Mouse (Mus musculus) embryonic facial prominence, embryonic 14.5 days (tissue): ENCODE measurements around the gene Gmfg. TPM values are rescaled to one million over a fixed set of nuclear protein-coding genes. Genes with fewer than 3 reads are reported as not detected.
A peak's percentile ranks its signal among the peaks of the same experiment; 100 is the strongest.

Source experiments
- ATAC-seq: fragments of 200-750 bp; cut with Nextera tagmentation; 2 replicates; pipeline ENCODE4 v1.8.0; 2017; ENCODE audit warnings: low read depth, moderate number of reproducible peaks, moderate TSS enrichment
- DNase-seq: peaks from one replicate; pipeline ENCODE4 v3.0.0-alpha.2; 2015; ENCODE audit warnings: low spot score
- H3K27ac ChIP-seq: fragments of 300-500 bp; sonication (generic); replicated peaks from 2 replicates; pipeline ENCODE4 v1.5.1; 2014; ENCODE audit warnings: low read depth, mild to moderate bottlenecking, low read length, moderate library complexity
- H3K27me3 ChIP-seq: fragments of 300-500 bp; sonication (generic); replicated peaks from 2 replicates; pipeline ENCODE4 v1.6.1; 2014; ENCODE audit warnings: low read length; ENCODE audit not compliant: control insufficient read depth, insufficient read depth
- H3K36me3 ChIP-seq: fragments of 300-500 bp; sonication (generic); 2 replicates; pipeline ENCODE4 v1.6.1; 2014; ENCODE audit warnings: low read length, mixed read lengths; ENCODE audit not compliant: control insufficient read depth, insufficient read depth
- H3K4me1 ChIP-seq: fragments of 300-500 bp; sonication (generic); 2 replicates; pipeline ENCODE4 v1.6.1; 2014; ENCODE audit warnings: antibody characterized with exemption, low read length; ENCODE audit not compliant: control insufficient read depth, insufficient read depth
- H3K4me2 ChIP-seq: fragments of 300-500 bp; sonication (generic); 2 replicates; pipeline ENCODE4 v1.6.1; 2014; ENCODE audit warnings: low read depth, mild to moderate bottlenecking, low read length, moderate library complexity, mixed read lengths
- H3K4me3 ChIP-seq: fragments of 300-500 bp; sonication (generic); 2 replicates; pipeline ENCODE4 v1.5.1; 2014; ENCODE audit warnings: low read depth, mild to moderate bottlenecking, low read length
- H3K9ac ChIP-seq: fragments of 300-500 bp; sonication (generic); 2 replicates; pipeline ENCODE4 v1.6.1; 2014; ENCODE audit warnings: low read depth, mild to moderate bottlenecking, low read length, moderate library complexity, mixed read lengths
- H3K9me3 ChIP-seq: fragments of 300-500 bp; sonication (generic); 2 replicates; pipeline ENCODE4 v1.6.1; 2016; ENCODE audit warnings: low read length; ENCODE audit not compliant: control insufficient read depth
- WGBS: fragments of 180-500 bp; shearing (Covaris S2); extraction: QIAGEN DNeasy Blood & Tissue Kit; methylation state at CpG from one replicate; pipeline ENCODE4 v1.1.7; 2014; 5-methylcytosine and 5-hydroxymethylcytosine counted together
- polyA plus RNA-seq: library from polyadenylated mRNA; unstranded; fragments of >200 nt; fragmentation: Nextera tagmentation; extraction: Ambion mirVana; gene quantifications from 2 replicates; pipeline ENCODE4 v1.2.1, GENCODE M21; 2014

Gene Gmfg
- polyA plus RNA-seq, 1 experiment from 2014 or later: 20.4 TPM

DNA sequence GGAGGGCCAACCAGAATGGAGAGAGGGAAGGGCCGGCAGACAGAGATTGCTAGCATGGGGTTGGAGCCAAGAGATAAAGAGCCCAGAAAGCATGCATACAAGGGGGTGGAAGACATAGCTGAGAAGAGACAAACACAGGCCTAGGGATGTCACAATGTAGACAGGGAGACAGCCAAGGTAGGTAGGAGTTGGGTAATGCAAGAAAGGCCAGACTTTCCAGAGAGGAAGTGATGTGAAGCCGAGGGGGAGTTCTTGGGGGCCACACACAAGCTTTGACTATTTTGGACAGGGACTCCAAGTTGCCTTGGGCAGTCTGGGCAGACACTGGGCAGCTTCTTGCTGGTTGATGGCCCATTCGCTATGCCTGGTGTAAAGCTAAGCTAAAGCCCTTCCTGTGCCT lies 35.3 kb upstream of the Gmfg start:
- H3K4me1 ChIP-seq: no peaks in the 10 kb centered on the region
- H3K36me3 ChIP-seq: peaks cover 98% of the 10 kb centered on the region
- DNase-seq: no peak
- no peak overlapping the region for H3K27ac ChIP-seq
- H3K4me2 ChIP-seq: no peak overlapping the region
- H3K9ac ChIP-seq: no peak overlapping the region
- 78% methylated on average over 3 of the region's 3 CpGs for WGBS
- no peaks in the 10 kb centered on the region for H3K27me3 ChIP-seq
- H3K9me3 ChIP-seq: no peaks in the 10 kb centered on the region
- ATAC-seq: no peak
- no peak overlapping the region for H3K4me3 ChIP-seq

DNA sequence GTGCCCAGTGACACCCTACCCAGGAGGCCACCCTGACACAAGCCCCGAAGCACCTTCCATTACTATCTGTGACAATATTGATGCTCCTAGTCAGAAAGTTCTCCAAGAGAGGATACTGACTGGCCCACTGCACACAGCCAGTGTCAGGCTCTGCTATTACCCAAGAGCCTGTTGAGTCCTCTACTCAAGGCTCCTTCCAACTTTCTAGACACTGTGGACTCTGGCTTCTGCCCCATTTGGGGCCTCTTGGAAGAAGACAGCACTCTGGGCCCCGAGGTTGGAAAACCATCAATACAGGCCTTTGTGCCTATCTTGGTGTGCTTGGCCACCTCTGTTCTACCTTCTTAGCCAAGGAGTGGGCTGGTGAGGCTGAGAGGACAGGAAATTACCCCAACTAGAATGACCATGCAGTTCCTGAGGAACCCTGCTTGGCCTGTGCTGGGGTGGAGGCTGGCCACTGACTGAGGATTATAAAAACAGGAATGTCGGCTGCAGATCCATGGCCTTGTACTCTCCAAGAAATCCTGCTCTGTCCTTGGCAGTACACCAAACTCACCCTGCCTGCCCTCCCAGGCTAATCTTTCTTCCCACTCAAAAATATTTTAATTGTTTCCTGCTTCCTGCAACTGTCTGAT lies 26.3 kb upstream of the Gmfg start:
- Histone ChIP-seq H3K4me1 (no peaks in the 10 kb centered on the region), H3K36me3 (peaks cover 85% of the 10 kb centered on the region), H3K4me3 (no peak overlapping the region), H3K9ac (no peak overlapping the region), H3K9me3 (no peaks in the 10 kb centered on the region), H3K27me3 (no peaks in the 10 kb centered on the region), H3K4me2 (no peak overlapping the region), H3K27ac (no peak overlapping the region)
- ATAC-seq (no peak), DNase-seq (no peak)
- WGBS: 85% methylated on average over 3 of the region's 3 CpGs

DNA sequence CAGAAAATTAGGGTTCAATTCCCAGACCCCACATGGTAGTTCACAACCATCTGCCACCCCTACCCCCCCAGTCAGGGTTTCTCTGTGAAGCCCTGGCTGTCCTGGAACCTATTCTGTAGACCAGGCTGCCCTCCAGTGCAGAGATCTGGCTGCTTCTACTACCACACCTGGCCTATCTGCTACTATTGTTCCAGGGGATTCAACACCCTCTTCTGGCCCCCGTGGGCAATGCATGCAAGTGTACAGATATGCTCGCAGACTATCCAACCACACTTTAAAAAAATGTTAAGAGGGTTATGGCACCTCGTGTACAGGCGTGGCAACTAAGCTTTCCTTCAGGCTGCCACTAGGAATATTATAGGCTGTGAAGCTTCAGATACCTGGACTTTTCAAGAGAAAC lies 24.4 kb upstream of the Gmfg start:
- no peaks in the 10 kb centered on the region for H3K27me3 ChIP-seq
- no peaks in the 10 kb centered on the region for H3K4me1 ChIP-seq
- 87% methylated on average over 4 of the region's 4 CpGs for WGBS
- H3K36me3 ChIP-seq: peaks cover 85% of the 10 kb centered on the region
- H3K4me3 ChIP-seq: no peak overlapping the region
- H3K27ac ChIP-seq: no peak overlapping the region
- no peak overlapping the region for H3K9ac ChIP-seq
- DNase-seq (no peak), ATAC-seq (no peak)
- no peak overlapping the region for H3K4me2 ChIP-seq
- H3K9me3 ChIP-seq: no peaks in the 10 kb centered on the region

DNA sequence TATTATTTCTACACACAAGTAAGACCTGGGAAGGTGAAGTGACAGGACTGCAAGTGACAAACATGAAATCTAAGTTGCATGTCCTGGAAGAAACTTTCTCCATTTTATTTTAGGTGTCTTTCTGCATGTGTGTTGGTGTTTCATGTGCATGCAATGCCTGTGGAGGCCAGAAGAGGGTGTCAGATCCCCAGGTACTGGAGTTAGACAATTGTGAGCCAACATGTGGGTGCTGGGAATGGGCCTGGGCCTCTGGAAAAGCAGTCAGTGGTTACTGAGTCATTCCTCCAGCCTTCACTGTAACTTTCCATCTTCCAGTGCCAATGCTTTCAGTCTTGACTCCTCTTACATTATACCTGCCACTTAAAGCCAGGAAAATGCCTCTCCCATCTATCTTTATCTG lies 19.9 kb upstream of the Gmfg start:
- Histone ChIP-seq H3K27ac (no peak overlapping the region), H3K4me1 (no peaks in the 10 kb centered on the region), H3K4me3 (no peak overlapping the region), H3K27me3 (no peaks in the 10 kb centered on the region), H3K9ac (no peak overlapping the region), H3K9me3 (no peaks in the 10 kb centered on the region), H3K36me3 (peaks cover 95% of the 10 kb centered on the region), H3K4me2 (no peak overlapping the region)
- ATAC-seq (no peak), DNase-seq (no peak)

DNA sequence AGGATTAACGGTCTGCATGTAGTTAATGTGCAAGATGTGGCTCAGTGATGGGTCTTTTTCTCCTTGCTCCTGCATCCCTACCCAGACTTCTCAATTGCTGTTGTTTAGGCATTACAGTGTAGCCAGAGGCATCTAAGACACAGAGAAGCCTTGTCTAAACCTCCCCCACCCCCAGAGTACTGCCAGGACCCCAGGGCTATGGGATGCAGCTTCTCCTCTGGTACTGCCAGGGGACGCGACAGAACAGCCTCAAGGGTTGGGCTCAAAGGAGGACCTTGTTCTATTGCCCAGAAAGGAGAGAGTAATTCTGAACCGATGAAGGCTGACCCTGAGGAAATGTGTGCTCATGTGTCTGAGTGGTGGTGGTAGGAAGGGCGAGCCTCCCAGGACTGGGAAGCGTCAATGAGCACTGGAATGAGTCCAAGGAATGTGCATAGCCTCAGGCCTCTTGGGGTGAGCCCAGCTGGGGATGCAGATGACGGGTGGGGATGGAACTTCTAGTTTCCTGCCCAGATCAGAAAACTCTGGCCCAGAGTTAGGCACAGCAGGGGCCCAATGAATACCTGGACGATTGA lies 19.1 kb upstream of the Gmfg start:
- 59% methylated on average over 8 of the region's 8 CpGs for WGBS
- no peak overlapping the region for H3K4me2 ChIP-seq
- 0 out of 2 replicates have a peak overlapping the region, but pooled peaks have one; percentile 6 for H3K27ac ChIP-seq
- ATAC-seq (peak; percentile 57; the same call in 1 of the 2 replicates), DNase-seq (peak; percentile 56)
- H3K9ac ChIP-seq: no peak overlapping the region
- H3K27me3 ChIP-seq: no peaks in the 10 kb centered on the region
- H3K9me3 ChIP-seq: no peaks in the 10 kb centered on the region
- no peak overlapping the region for H3K4me3 ChIP-seq
- H3K36me3 ChIP-seq: peaks cover 95% of the 10 kb centered on the region
- H3K4me1 ChIP-seq: no peaks in the 10 kb centered on the region

DNA sequence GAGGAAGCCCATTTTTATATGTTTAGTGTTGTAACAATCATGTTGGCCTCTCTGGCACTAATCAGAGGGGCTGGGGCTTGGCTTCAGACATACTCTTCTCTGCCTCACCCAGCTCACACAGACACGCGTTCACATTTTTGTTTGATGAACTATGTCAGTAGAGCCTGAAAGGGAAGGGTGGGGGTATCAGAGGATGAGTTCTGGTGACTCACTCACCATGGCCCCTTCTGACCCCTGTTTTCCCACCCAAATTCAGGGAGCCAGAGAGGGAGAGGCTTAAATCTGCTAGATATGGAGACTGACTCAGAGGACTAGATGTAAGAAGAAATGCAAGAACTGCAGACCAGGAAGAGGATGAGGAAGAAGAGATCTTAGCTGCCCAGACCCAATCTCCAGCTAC lies 17.8 kb upstream of the Gmfg start:
- peaks cover 90% of the 10 kb centered on the region for H3K36me3 ChIP-seq

DNA sequence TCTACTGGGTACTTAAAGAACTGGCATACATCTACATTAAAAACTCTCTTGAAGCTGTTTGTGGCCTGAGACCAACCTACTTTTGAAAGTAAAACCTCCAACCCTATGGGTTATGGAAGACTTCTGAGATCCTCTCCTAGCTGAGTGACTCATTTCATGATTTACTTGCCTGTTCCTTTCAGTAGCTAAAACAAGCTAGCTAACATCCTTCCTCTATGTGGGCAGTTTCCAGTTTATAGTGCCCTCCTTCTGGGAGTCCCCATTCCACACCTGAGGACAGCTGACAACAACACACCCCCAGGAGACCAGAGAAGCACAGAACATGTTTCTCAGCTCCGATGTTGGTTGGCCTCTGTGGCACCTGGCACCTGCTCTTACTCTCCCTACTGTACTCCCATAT lies 14.2 kb upstream of the Gmfg start:
- H3K9ac ChIP-seq: no peak overlapping the region
- H3K4me3 ChIP-seq: no peak overlapping the region
- WGBS: 93% methylated on average over 1 of the region's 1 CpGs
- no peak for DNase-seq
- H3K4me2 ChIP-seq: no peak overlapping the region
- H3K27ac ChIP-seq: no peak overlapping the region
- no peaks in the 10 kb centered on the region for H3K4me1 ChIP-seq
- no peaks in the 10 kb centered on the region for H3K9me3 ChIP-seq
- no peak for ATAC-seq
- H3K27me3 ChIP-seq: no peaks in the 10 kb centered on the region
- H3K36me3 ChIP-seq: peaks cover 63% of the 10 kb centered on the region

More for the DNA sequence above, 17.8 kb upstream of the Gmfg start:
- DNase-seq (no peak), ATAC-seq (no peak)
- Histone ChIP-seq H3K4me1 (no peaks in the 10 kb centered on the region), H3K4me2 (no peak overlapping the region), H3K27me3 (no peaks in the 10 kb centered on the region), H3K9ac (no peak overlapping the region), H3K27ac (no peak overlapping the region), H3K4me3 (no peak overlapping the region), H3K9me3 (no peaks in the 10 kb centered on the region)
- 82% methylated on average over 2 of the region's 2 CpGs for WGBS

DNA sequence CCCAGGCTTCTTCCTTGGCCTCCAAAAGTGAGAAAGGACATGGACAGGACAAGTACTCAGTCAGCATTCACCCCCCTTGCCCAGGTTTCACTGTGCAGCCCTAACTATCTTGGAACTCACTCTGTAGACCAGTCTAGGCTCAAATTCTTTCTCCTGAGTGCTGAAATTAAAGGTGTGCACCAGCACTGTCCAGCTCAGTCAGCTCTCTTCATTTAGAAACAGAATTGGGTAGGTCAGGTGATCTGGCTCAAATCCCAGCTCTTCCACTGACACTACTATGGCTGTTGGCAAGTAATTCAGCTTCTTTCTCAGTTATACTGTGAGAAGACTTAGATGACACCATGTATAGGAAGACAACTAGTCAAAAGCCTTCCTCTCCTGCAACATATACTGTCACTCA lies 9.5 kb upstream of the Gmfg start:
- H3K4me3 ChIP-seq: no peak overlapping the region
- H3K36me3 ChIP-seq: peaks cover 32% of the 10 kb centered on the region
- ATAC-seq (no peak), DNase-seq (no peak)
- no peak overlapping the region for H3K9ac ChIP-seq
- no peak overlapping the region for H3K27ac ChIP-seq
- H3K4me1 ChIP-seq: no peaks in the 10 kb centered on the region
- H3K4me2 ChIP-seq: no peak overlapping the region
- no peaks in the 10 kb centered on the region for H3K9me3 ChIP-seq
- no peaks in the 10 kb centered on the region for H3K27me3 ChIP-seq

DNA sequence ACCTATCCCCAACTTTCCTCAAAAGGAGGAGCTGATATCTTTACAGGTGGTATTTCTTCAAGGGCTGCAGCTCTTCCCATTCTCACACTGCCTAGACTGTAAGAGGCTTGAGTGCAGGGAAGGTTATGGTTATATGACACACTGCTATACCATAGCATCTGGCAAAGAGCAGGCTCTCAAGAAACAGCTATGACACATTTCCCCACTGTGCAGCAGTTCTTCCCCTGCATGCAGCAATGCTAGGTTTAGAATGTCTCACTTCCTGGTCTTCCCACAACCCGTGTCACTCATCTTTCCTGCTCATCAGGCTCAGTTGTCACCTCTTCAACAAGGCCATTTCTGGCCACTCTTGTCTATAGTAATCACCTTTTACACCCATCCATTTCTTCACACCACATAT lies 6.7 kb upstream of the Gmfg start:
- 84% methylated on average over 1 of the region's 1 CpGs for WGBS
- H3K4me2 ChIP-seq: no peak overlapping the region
- ATAC-seq (no peak), DNase-seq (no peak)
- H3K27me3 ChIP-seq: no peaks in the 10 kb centered on the region
- peaks cover 13% of the 10 kb centered on the region for H3K4me1 ChIP-seq
- no peak overlapping the region for H3K9ac ChIP-seq
- H3K4me3 ChIP-seq: no peak overlapping the region
- no peaks in the 10 kb centered on the region for H3K9me3 ChIP-seq
- peaks cover 22% of the 10 kb centered on the region for H3K36me3 ChIP-seq
- H3K27ac ChIP-seq: no peak overlapping the region
